Comparison of ENCODE assay signal across 24 mouse cellular contexts in genomic region chr7:77148820-77149219, GRCm38 (mm10).
"Had no signal": no experiment of that assay in that cellular context is flagged by ENCODE, and none has a peak within 500 bp of the region (broad histone marks: within the 10 kb centered on the region; RNA-seq: fewer than 3 reads in every experiment).

No protein-coding gene starts in this region.

- H3K4me3 ChIP-seq: gastrocnemius, adult 2 months; heart, embryonic 10.5 days; heart, embryonic 12.5 days; hindbrain, embryonic 10.5 days; hindbrain, embryonic 12.5 days; kidney, embryonic 15.5 days; limb, embryonic 13.5 days; limb, embryonic 15.5 days; liver, embryonic 12.5 days had no signal

- ATAC-seq: hindbrain, postnatal 0 days; intestine, embryonic 16.5 days; liver, embryonic 12.5 days had no signal

- DNase-seq: gastrocnemius, postnatal 10 days; heart, adult 18-20 months; heart, postnatal 10 days; heart, postnatal 4 days; kidney, adult 11 months; kidney, adult 2 months; kidney, adult 9 months; kidney, postnatal 14 days; kidney, postnatal 36 days; left cerebral cortex, postnatal 4 days had no signal

- H3K27ac ChIP-seq: gastrocnemius, adult 2 months; heart, embryonic 10.5 days; hindbrain, embryonic 10.5 days; hindbrain, embryonic 12.5 days; hindbrain, embryonic 14.5 days; hindbrain, postnatal 0 days; kidney, embryonic 15.5 days; kidney, postnatal 0 days; limb, embryonic 13.5 days; limb, embryonic 15.5 days; liver, embryonic 12.5 days; liver, embryonic 14.5 days had no signal

- H3K4me1 ChIP-seq: heart, embryonic 10.5 days; heart, embryonic 12.5 days; limb, embryonic 13.5 days; limb, embryonic 15.5 days; liver, embryonic 12.5 days had no signal
